In genomic region chr4:129286001-129286682, GRCm38 (mm10) we compare ENCODE assay signal across 8 mouse cellular contexts. TPM values are rescaled to one million over a fixed set of nuclear protein-coding genes. Genes with fewer than 3 reads are reported as not detected.
DNase-seq lines count a peak whose midpoint lies in the region; ATAC-seq and TF ChIP-seq lines count a peak whose summit lies in the region.

No protein-coding gene starts in this region.

- H3K4me3 ChIP-seq in cerebellum, adult 2 months (replicated peaks; ENCODE audit: insufficient read depth, low read depth, low read length) = no peak overlapping the region
- H3K4me3 ChIP-seq in embryonic facial prominence, embryonic 14.5 days (ENCODE audit: low read depth, low read length) = peak overlapping the region; percentile 53; the same call in 1 of the 2 replicates
- H3K4me3 ChIP-seq in midbrain, embryonic 13.5 days (replicated peaks) = no peak overlapping the region

- no peak for TF ChIP-seq POLR2A in cerebellum, adult 2 months (IDR thresholded peaks at IDR 0.05; ENCODE audit: borderline replicate concordance, insufficient read depth, low read length)

- peak overlapping the region; percentile 99 for H3K4me2 ChIP-seq in embryonic facial prominence, embryonic 14.5 days (ENCODE audit: low read depth, low read length)
- peak overlapping the region; percentile 87 for H3K4me2 ChIP-seq in midbrain, embryonic 13.5 days (replicated peaks)

- no peaks in the 10 kb centered on the region for H3K36me3 ChIP-seq in embryonic facial prominence, embryonic 14.5 days (ENCODE audit: control insufficient read depth, insufficient read depth, low read length)
- no peaks in the 10 kb centered on the region for H3K36me3 ChIP-seq in midbrain, embryonic 13.5 days

- H3K27ac ChIP-seq in cerebellum, adult 2 months (ENCODE audit: insufficient read depth, low read length) = no peak overlapping the region
- H3K27ac ChIP-seq in embryonic facial prominence, embryonic 14.5 days (replicated peaks; ENCODE audit: low read depth, low read length) = peak overlapping the region; percentile 40; the same call in 1 of the 2 replicates
- H3K27ac ChIP-seq in midbrain, embryonic 13.5 days = no peak overlapping the region

- no peak for TF ChIP-seq CTCF in cerebellum, adult 2 months (IDR thresholded peaks at IDR 0.05; ENCODE audit: borderline replicate concordance, insufficient read depth, low read depth, low read length)

- WGBS in cerebellum, adult 2 months = 33% methylated on average over 5 of the region's 5 CpGs
- 48% methylated on average over 5 of the region's 5 CpGs for WGBS in embryonic facial prominence, embryonic 14.5 days
- WGBS in midbrain, embryonic 13.5 days = 70% methylated on average over 5 of the region's 5 CpGs

- ATAC-seq in embryonic facial prominence, embryonic 14.5 days (ENCODE audit: low read depth) = peak; percentile 21; the same call in 1 of the 2 replicates
- 0 out of 2 replicates have a peak, but pooled peaks have one; percentile 34 for ATAC-seq in midbrain, embryonic 13.5 days

- peak; percentile 14 for DNase-seq in cerebellum, adult 9-11 months
- DNase-seq in cerebellum, adult 2 months = no peak
- peak; percentile 69 for DNase-seq in embryonic facial prominence, embryonic 14.5 days (ENCODE audit: low spot score)
- peak; percentile 44 for DNase-seq in heart, postnatal 4 days
- DNase-seq in ovary, postnatal 14 days (ENCODE audit: low spot score) = no peak
- no peak for DNase-seq in adipocyte (ENCODE audit: low spot score)
- no peak for DNase-seq in ovary, postnatal 36 days (ENCODE audit: low spot score)

- peaks cover 12% of the 10 kb centered on the region for H3K4me1 ChIP-seq in cerebellum, adult 2 months (ENCODE audit: control insufficient read depth, insufficient read depth, low read length)
- H3K4me1 ChIP-seq in embryonic facial prominence, embryonic 14.5 days (ENCODE audit: control insufficient read depth, insufficient read depth, low read length) = peaks cover 10% of the 10 kb centered on the region; the same call in 1 of the 2 replicates
- H3K4me1 ChIP-seq in midbrain, embryonic 13.5 days (replicated peaks) = peaks cover 25% of the 10 kb centered on the region

- no peaks in the 10 kb centered on the region for H3K27me3 ChIP-seq in cerebellum, adult 2 months (ENCODE audit: control insufficient read depth, insufficient read depth, low read length)
- H3K27me3 ChIP-seq in embryonic facial prominence, embryonic 14.5 days (replicated peaks; ENCODE audit: control insufficient read depth, insufficient read depth, low read length) = peaks cover 17% of the 10 kb centered on the region; the same call in 1 of the 2 replicates
- H3K27me3 ChIP-seq in midbrain, embryonic 13.5 days = peaks cover 26% of the 10 kb centered on the region

- no peaks in the 10 kb centered on the region for H3K9me3 ChIP-seq in embryonic facial prominence, embryonic 14.5 days (ENCODE audit: control insufficient read depth, low read length)
- no peaks in the 10 kb centered on the region for H3K9me3 ChIP-seq in midbrain, embryonic 13.5 days

- 0 out of 2 replicates have a peak overlapping the region, but pooled peaks have one; percentile 25 for H3K9ac ChIP-seq in embryonic facial prominence, embryonic 14.5 days (ENCODE audit: low read depth, low read length)
- no peak overlapping the region for H3K9ac ChIP-seq in midbrain, embryonic 13.5 days (replicated peaks)

RNA-seq across cellular contexts. Expression of gene Sync, which starts 1.3 kb away (rescaled TPM):
- polyA plus RNA-seq in cerebellum, adult 2 months (2012; rRNA removed) = 1.00 and 1.4 TPM in 2 replicates
- 7.9 and 11.7 TPM in 2 replicates for polyA plus RNA-seq in embryonic facial prominence, embryonic 14.5 days (2014; fragmentation: Nextera tagmentation; extraction: Ambion mirVana)
- total RNA-seq in heart, postnatal 4 days (2021) = 1 to 10 TPM; 8.7 to 9.5 TPM
- polyA plus RNA-seq in midbrain, embryonic 13.5 days (2015; fragmentation: Nextera tagmentation; extraction: Ambion mirVana) = 0.27 and 0.67 TPM in 2 replicates

RNA-seq across cellular contexts. Expression of gene C77080, which starts 24.9 kb away (rescaled TPM):
- 15.6 and 18.5 TPM in 2 replicates for polyA plus RNA-seq in cerebellum, adult 2 months (2012; rRNA removed)
- polyA plus RNA-seq in embryonic facial prominence, embryonic 14.5 days (2014; fragmentation: Nextera tagmentation; extraction: Ambion mirVana) = 6.1 and 6.2 TPM in 2 replicates
- 1 to 10 TPM; 6.5 to 8.6 TPM for total RNA-seq in heart, postnatal 4 days (2021)
- polyA plus RNA-seq in midbrain, embryonic 13.5 days (2015; fragmentation: Nextera tagmentation; extraction: Ambion mirVana) = 5.1 and 5.4 TPM in 2 replicates

RNA-seq across cellular contexts. Expression of gene Rbbp4, which starts 49.0 kb away (rescaled TPM):
- 70.9 and 73.7 TPM in 2 replicates for polyA plus RNA-seq in cerebellum, adult 2 months (2012; rRNA removed)
- polyA plus RNA-seq in embryonic facial prominence, embryonic 14.5 days (2014; fragmentation: Nextera tagmentation; extraction: Ambion mirVana) = 304 and 320 TPM in 2 replicates
- total RNA-seq in heart, postnatal 4 days (2021) = 100 to 1,000 TPM; 195 to 199 TPM
- 419 and 460 TPM in 2 replicates for polyA plus RNA-seq in midbrain, embryonic 13.5 days (2015; fragmentation: Nextera tagmentation; extraction: Ambion mirVana)

RNA-seq across cellular contexts. Expression of gene Zbtb8os, which starts 49.4 kb away (rescaled TPM):
- polyA plus RNA-seq in cerebellum, adult 2 months (2012; rRNA removed) = 31.2 and 35.3 TPM in 2 replicates
- 37.1 and 45.0 TPM in 2 replicates for polyA plus RNA-seq in embryonic facial prominence, embryonic 14.5 days (2014; fragmentation: Nextera tagmentation; extraction: Ambion mirVana)
- total RNA-seq in heart, postnatal 4 days (2021) = 10 to 100 TPM; 20.6 to 22.2 TPM
- polyA plus RNA-seq in midbrain, embryonic 13.5 days (2015; fragmentation: Nextera tagmentation; extraction: Ambion mirVana) = 28.0 and 32.2 TPM in 2 replicates

Comparison
In these comparisons a context has a peak if more than half of its experiments do, and no peak if none do; other contexts are left out.
1. DNase-seq: peak in cerebellum, adult 9-11 months (single experiment), embryonic facial prominence, embryonic 14.5 days (single experiment) and heart, postnatal 4 days (single experiment); none in cerebellum, adult 2 months (0 of 2), ovary, postnatal 14 days (single experiment), adipocyte (single experiment) and ovary, postnatal 36 days (single experiment).